ENCODE assay signal across 12 mouse cellular contexts in the genomic region with DNA sequence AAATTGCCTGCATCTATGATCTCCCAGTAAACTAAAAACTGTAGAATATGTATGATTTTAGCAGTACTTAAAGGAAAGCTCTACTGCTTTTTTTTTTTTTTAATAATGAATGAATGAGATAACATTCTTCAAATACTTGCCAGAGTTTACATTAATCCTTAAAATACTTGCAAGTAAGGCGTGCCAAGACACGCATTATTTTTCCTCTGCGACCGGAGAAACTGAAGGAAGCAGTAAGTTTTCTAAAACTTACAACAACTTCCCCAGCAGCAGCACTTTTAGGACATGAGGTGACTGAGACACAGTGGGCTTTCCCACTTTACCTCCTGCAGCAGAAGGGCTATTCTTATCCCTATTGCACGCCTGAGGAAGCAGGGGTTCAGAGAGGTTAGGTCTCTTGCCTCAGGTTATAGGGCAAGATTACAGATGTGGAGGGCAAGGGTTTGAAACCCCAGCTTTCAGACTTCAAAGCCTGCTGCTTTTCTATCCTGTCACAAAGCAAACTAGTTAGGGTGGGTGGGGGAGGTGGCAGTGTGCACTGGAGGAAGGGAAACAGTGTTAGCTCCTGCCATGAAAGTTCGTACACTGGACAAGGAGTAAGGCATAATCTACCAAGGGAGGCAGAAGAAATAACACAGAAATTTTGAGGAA.
DNase-seq lines count a peak whose midpoint lies in the region; ATAC-seq lines count a peak whose summit lies in the region.
"Had no signal": no experiment of that assay in that cellular context is flagged by ENCODE, and none has a peak within 500 bp of the region (broad histone marks: within the 10 kb centered on the region; RNA-seq: fewer than 3 reads in every experiment).

No protein-coding gene starts in this region.

- intact Hi-C loops in heart, postnatal 10 days (cut with DNase I), result loop anchor here (5.0 to 10.0 kb wide), 2 partner anchors 47 to 240 kb away; no protein-coding TSS in a partner anchor

- DNase-seq in heart, postnatal 10 days, result no peak
- DNase-seq in midbrain, embryonic 10.5 days (ENCODE audit: low spot score), result no peak
- DNase-seq in thymus, postnatal 36 days, result no peak
- no peak for DNase-seq in layer of hippocampus, adult 11-12 months (ENCODE audit: low spot score)
- DNase-seq: cerebellum, adult 11-12 months; heart, adult 18-20 months had no signal

- H3K27ac ChIP-seq in heart, embryonic 16.5 days (ENCODE audit: low read length), result peak overlapping the region; percentile 69
- peak overlapping the region; percentile 6; the same call in 1 of the 2 replicates for H3K27ac ChIP-seq in midbrain, embryonic 10.5 days (replicated peaks)
- no peak overlapping the region for H3K27ac ChIP-seq in midbrain, embryonic 13.5 days
- 0 out of 2 replicates have a peak overlapping the region, but pooled peaks have one; percentile 50 for H3K27ac ChIP-seq in embryonic facial prominence, embryonic 12.5 days
- peak overlapping the region; percentile 41 for H3K27ac ChIP-seq in liver, embryonic 12.5 days
- H3K27ac ChIP-seq: intestine, embryonic 15.5 days had no signal

- no peak overlapping the region for H3K4me3 ChIP-seq in heart, embryonic 16.5 days (ENCODE audit: low read length)
- no peak overlapping the region for H3K4me3 ChIP-seq in midbrain, embryonic 10.5 days
- no peak overlapping the region for H3K4me3 ChIP-seq in midbrain, embryonic 13.5 days (replicated peaks)
- H3K4me3 ChIP-seq in embryonic facial prominence, embryonic 12.5 days, result no peak overlapping the region
- H3K4me3 ChIP-seq in liver, embryonic 12.5 days, result no peak overlapping the region
- H3K4me3 ChIP-seq: intestine, embryonic 15.5 days had no signal

- no peak; the same call in 1 of the 2 replicates for ATAC-seq in heart, embryonic 16.5 days (replicated peaks; ENCODE audit: extremely low read depth, insufficient read depth, low FRiP score)
- ATAC-seq in midbrain, embryonic 13.5 days, result no peak
- ATAC-seq in embryonic facial prominence, embryonic 12.5 days (ENCODE audit: insufficient number of reproducible peaks, insufficient read depth, low FRiP score, low TSS enrichment), result no peak
- ATAC-seq in liver, embryonic 12.5 days, result no peak
- ATAC-seq: intestine, embryonic 15.5 days had no signal

- 33% methylated on average over 6 of the region's 6 CpGs for WGBS in heart, embryonic 16.5 days
- 45% methylated on average over 6 of the region's 6 CpGs for WGBS in midbrain, embryonic 10.5 days
- 44% methylated on average over 6 of the region's 6 CpGs for WGBS in midbrain, embryonic 13.5 days
- 15% methylated on average over 6 of the region's 6 CpGs for WGBS in embryonic facial prominence, embryonic 12.5 days
- WGBS in liver, embryonic 12.5 days (ENCODE audit: insufficient replicate concordance), result 67% methylated on average over 6 of the region's 6 CpGs

- no peaks in the 10 kb centered on the region for H3K27me3 ChIP-seq in heart, embryonic 16.5 days (ENCODE audit: control insufficient read depth, insufficient read depth, low read length)
- H3K27me3 ChIP-seq in midbrain, embryonic 10.5 days (ENCODE audit: low read depth, poor library complexity, severe bottlenecking), result no peaks in the 10 kb centered on the region
- H3K27me3 ChIP-seq in midbrain, embryonic 13.5 days, result no peaks in the 10 kb centered on the region
- H3K27me3 ChIP-seq in embryonic facial prominence, embryonic 12.5 days, result no peaks in the 10 kb centered on the region
- H3K27me3 ChIP-seq in liver, embryonic 12.5 days (replicated peaks), result no peaks in the 10 kb centered on the region
- H3K27me3 ChIP-seq: CH12.LX; intestine, embryonic 15.5 days had no signal

- peaks cover 12% of the 10 kb centered on the region for H3K4me1 ChIP-seq in heart, embryonic 16.5 days (ENCODE audit: control insufficient read depth, insufficient read depth, low read length)
- peaks cover 15% of the 10 kb centered on the region for H3K4me1 ChIP-seq in midbrain, embryonic 10.5 days
- 0 out of 2 replicates have a peak, but pooled peaks cover 4% of the 10 kb centered on the region for H3K4me1 ChIP-seq in midbrain, embryonic 13.5 days (replicated peaks)
- peaks cover 7% of the 10 kb centered on the region for H3K4me1 ChIP-seq in embryonic facial prominence, embryonic 12.5 days
- H3K4me1 ChIP-seq in liver, embryonic 12.5 days, result peaks cover 24% of the 10 kb centered on the region
- H3K4me1 ChIP-seq: intestine, embryonic 15.5 days had no signal

- H3K4me2 ChIP-seq in heart, embryonic 16.5 days (ENCODE audit: low read depth, low read length), result peak overlapping the region; percentile 4; the same call in 1 of the 2 replicates
- no peak overlapping the region for H3K4me2 ChIP-seq in midbrain, embryonic 13.5 days (replicated peaks)
- no peak overlapping the region for H3K4me2 ChIP-seq in embryonic facial prominence, embryonic 12.5 days (replicated peaks)
- peak overlapping the region; percentile 1; the same call in 1 of the 2 replicates for H3K4me2 ChIP-seq in liver, embryonic 12.5 days
- H3K4me2 ChIP-seq: intestine, embryonic 15.5 days had no signal

- no peaks in the 10 kb centered on the region for H3K36me3 ChIP-seq in heart, embryonic 16.5 days (ENCODE audit: control insufficient read depth, insufficient read depth)
- H3K36me3 ChIP-seq in midbrain, embryonic 10.5 days, result no peaks in the 10 kb centered on the region
- H3K36me3 ChIP-seq in midbrain, embryonic 13.5 days, result no peaks in the 10 kb centered on the region
- H3K36me3 ChIP-seq in embryonic facial prominence, embryonic 12.5 days, result no peaks in the 10 kb centered on the region
- H3K36me3 ChIP-seq in liver, embryonic 12.5 days, result no peaks in the 10 kb centered on the region
- H3K36me3 ChIP-seq: intestine, embryonic 15.5 days had no signal

- H3K9me3 ChIP-seq in heart, embryonic 16.5 days (replicated peaks; ENCODE audit: control insufficient read depth, low read length), result no peaks in the 10 kb centered on the region
- H3K9me3 ChIP-seq in midbrain, embryonic 10.5 days (replicated peaks), result no peaks in the 10 kb centered on the region
- no peaks in the 10 kb centered on the region for H3K9me3 ChIP-seq in midbrain, embryonic 13.5 days
- no peaks in the 10 kb centered on the region for H3K9me3 ChIP-seq in embryonic facial prominence, embryonic 12.5 days
- H3K9me3 ChIP-seq in liver, embryonic 12.5 days (replicated peaks), result no peaks in the 10 kb centered on the region
- H3K9me3 ChIP-seq: intestine, embryonic 15.5 days had no signal

- peak overlapping the region; percentile 59 for H3K9ac ChIP-seq in heart, embryonic 16.5 days (ENCODE audit: low read length)
- no peak overlapping the region for H3K9ac ChIP-seq in midbrain, embryonic 13.5 days (replicated peaks)
- H3K9ac ChIP-seq in embryonic facial prominence, embryonic 12.5 days, result no peak overlapping the region
- H3K9ac ChIP-seq in liver, embryonic 12.5 days, result no peak overlapping the region
- H3K9ac ChIP-seq: intestine, embryonic 15.5 days had no signal

Comparison
In these comparisons a context has a peak if more than half of its experiments do, and no peak if none do; other contexts are left out.
1. H3K4me2 ChIP-seq: peak in heart, embryonic 16.5 days (single experiment) and liver, embryonic 12.5 days (single experiment); none in midbrain, embryonic 13.5 days (single experiment) and embryonic facial prominence, embryonic 12.5 days (single experiment).